Mouse (Mus musculus): ENCODE measurements at regions not wholly inside any gene's neighbourhood (a gene's known extent, or its start where the extent isn't known, plus 50 kb on each side); places are given as distances from the start of the nearest gene placed in this dataset.

DNA sequence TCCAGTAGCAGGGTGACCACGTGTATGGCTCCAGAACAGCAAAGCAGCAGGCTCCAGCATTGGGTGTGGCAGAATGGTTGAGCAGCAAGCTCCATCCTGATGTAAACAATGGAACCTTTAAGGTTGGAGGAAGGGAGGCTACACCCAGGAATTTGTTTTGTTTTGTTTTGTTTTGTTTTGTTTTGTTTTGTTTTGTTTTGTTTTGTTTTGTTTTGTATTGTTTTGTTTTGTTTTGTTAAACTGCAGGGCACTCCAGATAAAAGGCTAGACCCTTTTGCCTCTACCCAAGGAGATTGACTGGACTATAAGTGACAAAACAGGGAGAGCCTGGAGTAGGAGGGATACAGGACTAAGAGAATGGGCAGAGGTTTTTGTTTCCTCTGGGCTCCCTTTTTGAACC, 647.5 kb downstream of the Kcnj3 start:
- ATAC-seq (replicated peaks; ENCODE audit: low FRiP score, low read depth): no peak
- WGBS: 52% methylated on average over 1 of the region's 1 CpGs
- H3K36me3 ChIP-seq (ENCODE audit: insufficient read depth, low read length): no peaks in the 10 kb centered on the region

DNA sequence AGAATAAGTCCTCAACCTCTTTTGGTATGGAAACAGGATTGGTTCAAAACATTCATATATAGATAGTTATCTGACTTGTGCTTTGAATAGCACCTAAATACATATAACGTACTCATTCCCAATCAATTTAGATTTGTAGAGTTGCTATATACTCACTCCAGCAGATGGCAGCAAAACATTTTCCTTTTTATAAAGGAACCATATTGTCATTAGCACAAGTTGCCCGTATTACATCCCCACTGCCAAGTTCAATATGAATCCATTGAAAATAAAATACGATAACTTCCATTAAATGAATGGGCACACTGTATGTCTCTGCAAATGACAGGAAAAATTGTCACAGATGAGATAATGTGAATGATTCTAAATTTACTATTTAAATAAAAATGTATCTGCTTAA, 673.8 kb downstream of the Kcnj3 start:
- H3K4me1 ChIP-seq (replicated peaks; ENCODE audit: insufficient read depth, low read length): no peaks in the 10 kb centered on the region
- H3K27ac ChIP-seq: no peak overlapping the region
- no peaks in the 10 kb centered on the region for H3K36me3 ChIP-seq (ENCODE audit: insufficient read depth, low read length)
- no peak overlapping the region for H3K9ac ChIP-seq (ENCODE audit: low read depth, low read length)
- no peak overlapping the region for H3K4me2 ChIP-seq (ENCODE audit: low read length)
- H3K27me3 ChIP-seq (ENCODE audit: insufficient read depth, low read length): no peaks in the 10 kb centered on the region
- 44% methylated on average over 3 of the region's 3 CpGs for WGBS
- H3K4me3 ChIP-seq (replicated peaks; ENCODE audit: low read depth, low read length): no peak overlapping the region
- H3K9me3 ChIP-seq (replicated peaks; ENCODE audit: low read length): no peaks in the 10 kb centered on the region
- ATAC-seq (replicated peaks; ENCODE audit: low FRiP score, low read depth) (no peak), DNase-seq (ENCODE audit: low spot score) (peak; percentile 47)
- TF ChIP-seq CTCF (IDR thresholded peaks at IDR 0.05; ENCODE audit: low read depth): peak; percentile 66

More for the DNA sequence above, 647.5 kb downstream of the Kcnj3 start:
- H3K4me3 ChIP-seq (replicated peaks; ENCODE audit: low read depth, low read length): no peak overlapping the region
- H3K4me1 ChIP-seq (replicated peaks; ENCODE audit: insufficient read depth, low read length): no peaks in the 10 kb centered on the region
- no peak for DNase-seq (ENCODE audit: low spot score)
- H3K9me3 ChIP-seq (replicated peaks; ENCODE audit: low read length): no peaks in the 10 kb centered on the region
- no peak overlapping the region for H3K27ac ChIP-seq
- no peak overlapping the region for H3K9ac ChIP-seq (ENCODE audit: low read depth, low read length)
- H3K4me2 ChIP-seq (ENCODE audit: low read length): no peak overlapping the region
- H3K27me3 ChIP-seq (ENCODE audit: insufficient read depth, low read length): no peaks in the 10 kb centered on the region
- no peak for TF ChIP-seq CTCF (IDR thresholded peaks at IDR 0.05; ENCODE audit: low read depth)

DNA sequence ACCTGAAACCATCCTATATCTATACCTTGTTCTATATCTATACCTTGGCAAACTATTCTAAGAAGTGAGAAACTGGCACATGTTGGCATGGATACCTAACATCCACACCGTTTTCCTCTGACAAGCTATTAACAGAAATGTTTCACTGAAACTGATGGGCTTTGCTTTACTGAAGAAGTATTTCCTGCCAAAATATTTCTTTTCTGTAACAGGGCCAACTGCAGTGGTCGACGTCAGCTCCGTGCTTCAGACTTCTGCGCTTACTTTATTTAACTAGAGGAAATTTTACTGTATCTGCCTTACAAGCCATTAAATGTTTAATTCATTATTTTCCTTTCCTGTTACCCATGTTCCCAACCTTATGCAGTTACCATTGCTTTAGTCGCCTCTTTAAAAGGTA, 674.2 kb downstream of the Kcnj3 start:
- H3K36me3 ChIP-seq (ENCODE audit: insufficient read depth, low read length): no peaks in the 10 kb centered on the region
- H3K27me3 ChIP-seq (ENCODE audit: insufficient read depth, low read length): no peaks in the 10 kb centered on the region
- no peak overlapping the region for H3K27ac ChIP-seq
- no peaks in the 10 kb centered on the region for H3K4me1 ChIP-seq (replicated peaks; ENCODE audit: insufficient read depth, low read length)
- TF ChIP-seq CTCF (IDR thresholded peaks at IDR 0.05; ENCODE audit: low read depth): no peak
- H3K4me3 ChIP-seq (replicated peaks; ENCODE audit: low read depth, low read length): no peak overlapping the region
- DNase-seq (ENCODE audit: low spot score) (peak; percentile 9), ATAC-seq (replicated peaks; ENCODE audit: low FRiP score, low read depth) (no peak)
- H3K9ac ChIP-seq (ENCODE audit: low read depth, low read length): no peak overlapping the region
- no peak overlapping the region for H3K4me2 ChIP-seq (ENCODE audit: low read length)
- 52% methylated on average over 6 of the region's 6 CpGs for whole genome bisulfite sequencing
- no peaks in the 10 kb centered on the region for H3K9me3 ChIP-seq (replicated peaks; ENCODE audit: low read length)

DNA sequence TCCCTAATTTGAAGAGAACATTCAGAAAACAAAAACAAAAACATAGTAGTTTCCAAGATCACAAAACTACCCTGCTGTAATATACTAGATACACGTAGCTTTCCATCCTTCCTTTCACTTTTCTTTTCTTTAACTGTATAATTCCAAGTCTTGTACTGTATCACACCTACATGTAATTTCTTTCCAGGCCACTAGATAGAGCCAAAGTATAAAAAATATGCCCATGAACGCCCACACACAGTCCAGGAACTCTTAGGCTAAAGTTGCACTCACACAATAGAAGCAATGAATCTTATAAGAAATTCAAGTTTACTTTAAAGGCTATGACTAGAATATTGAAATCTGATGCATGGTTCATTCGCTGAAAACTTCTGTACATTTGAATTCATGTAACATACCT, 678.7 kb downstream of the Kcnj3 start:
- H3K4me3 ChIP-seq (replicated peaks; ENCODE audit: low read depth, low read length): no peak overlapping the region
- ATAC-seq (replicated peaks; ENCODE audit: low FRiP score, low read depth): peak; percentile 79
- H3K4me2 ChIP-seq (ENCODE audit: low read length): no peak overlapping the region
- H3K27me3 ChIP-seq (ENCODE audit: insufficient read depth, low read length): no peaks in the 10 kb centered on the region
- peak; percentile 79 for TF ChIP-seq CTCF (IDR thresholded peaks at IDR 0.05; ENCODE audit: low read depth)
- no peak overlapping the region for H3K27ac ChIP-seq
- DNase-seq (ENCODE audit: low spot score): peak; percentile 88
- no peaks in the 10 kb centered on the region for H3K4me1 ChIP-seq (replicated peaks; ENCODE audit: insufficient read depth, low read length)
- 21% methylated on average over 3 of the region's 3 CpGs for WGBS
- H3K9ac ChIP-seq (ENCODE audit: low read depth, low read length): no peak overlapping the region
- no peaks in the 10 kb centered on the region for H3K9me3 ChIP-seq (replicated peaks; ENCODE audit: low read length)
- no peaks in the 10 kb centered on the region for H3K36me3 ChIP-seq (ENCODE audit: insufficient read depth, low read length)

DNA sequence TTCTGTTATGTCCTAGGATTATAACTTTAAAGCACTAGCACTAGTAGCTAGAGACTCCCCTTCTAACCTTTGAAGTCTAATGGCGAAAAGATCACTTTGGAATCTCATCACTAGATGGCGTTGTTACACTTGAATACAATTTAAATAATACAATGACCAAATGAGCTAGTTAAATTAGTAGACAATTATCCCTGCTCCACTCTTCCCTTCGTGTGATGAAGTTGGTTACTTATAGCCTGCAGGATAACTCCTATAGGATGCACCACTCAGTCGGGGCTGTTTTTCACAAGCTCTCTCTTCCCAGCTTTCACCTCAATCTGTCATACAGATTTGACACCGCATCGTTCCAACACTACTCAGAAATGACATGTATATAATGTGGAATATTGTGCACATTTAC, 683.6 kb downstream of the Kcnj3 start:
- DNase-seq (ENCODE audit: low spot score): peak; percentile 78

DNA sequence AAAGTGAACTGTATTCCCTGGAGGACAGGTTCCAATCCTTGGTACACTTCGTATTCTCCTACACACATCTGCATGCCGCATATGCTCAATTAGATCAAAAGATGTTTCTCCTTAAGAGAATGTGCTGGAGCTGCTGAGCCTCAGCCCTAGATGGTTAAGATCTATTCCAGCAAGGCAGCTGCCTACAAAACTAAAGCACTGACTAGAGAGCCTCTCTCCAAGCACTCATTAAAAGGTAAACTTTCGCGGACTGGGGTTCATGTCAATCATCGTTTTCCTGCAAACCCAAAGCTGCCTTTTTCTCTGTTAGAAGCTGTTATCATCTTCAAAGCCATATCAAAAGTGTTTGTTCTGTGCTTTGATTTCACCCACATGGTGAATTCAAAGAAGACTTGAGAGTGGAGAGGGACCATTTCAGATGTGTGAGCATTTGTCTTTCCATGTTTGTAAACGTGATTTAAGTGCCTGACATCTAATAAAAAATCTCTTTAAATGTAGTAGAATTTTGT, 711.4 kb downstream of the Kcnj3 start:
- H3K9ac ChIP-seq (ENCODE audit: low read depth, low read length): no peak overlapping the region
- H3K9me3 ChIP-seq (replicated peaks; ENCODE audit: low read length): no peaks in the 10 kb centered on the region
- DNase-seq (ENCODE audit: low spot score): no peak
- no peak for TF ChIP-seq CTCF (IDR thresholded peaks at IDR 0.05; ENCODE audit: low read depth)
- H3K4me1 ChIP-seq (replicated peaks; ENCODE audit: insufficient read depth, low read length): no peaks in the 10 kb centered on the region
- no peak for ATAC-seq (replicated peaks; ENCODE audit: low FRiP score, low read depth)
- no peak overlapping the region for H3K4me3 ChIP-seq (replicated peaks; ENCODE audit: low read depth, low read length)
- H3K27me3 ChIP-seq (ENCODE audit: insufficient read depth, low read length): no peaks in the 10 kb centered on the region
- no peak overlapping the region for H3K4me2 ChIP-seq (ENCODE audit: low read length)
- H3K36me3 ChIP-seq (ENCODE audit: insufficient read depth, low read length): no peaks in the 10 kb centered on the region
- H3K27ac ChIP-seq: no peak overlapping the region
- WGBS: 73% methylated on average over 6 of the region's 6 CpGs

More for the DNA sequence above, 683.6 kb downstream of the Kcnj3 start:
- Histone ChIP-seq H3K36me3 (ENCODE audit: insufficient read depth, low read length) (no peaks in the 10 kb centered on the region), H3K27ac (no peak overlapping the region), H3K4me2 (ENCODE audit: low read length) (no peak overlapping the region), H3K4me1 (replicated peaks; ENCODE audit: insufficient read depth, low read length) (no peaks in the 10 kb centered on the region), H3K9me3 (replicated peaks; ENCODE audit: low read length) (no peaks in the 10 kb centered on the region), H3K27me3 (ENCODE audit: insufficient read depth, low read length) (no peaks in the 10 kb centered on the region), H3K4me3 (replicated peaks; ENCODE audit: low read depth, low read length) (no peak overlapping the region), H3K9ac (ENCODE audit: low read depth, low read length) (no peak overlapping the region)
- no peak for ATAC-seq (replicated peaks; ENCODE audit: low FRiP score, low read depth)
- peak; percentile 74 for TF ChIP-seq CTCF (IDR thresholded peaks at IDR 0.05; ENCODE audit: low read depth)
- WGBS: 36% methylated on average over 6 of the region's 6 CpGs

DNA sequence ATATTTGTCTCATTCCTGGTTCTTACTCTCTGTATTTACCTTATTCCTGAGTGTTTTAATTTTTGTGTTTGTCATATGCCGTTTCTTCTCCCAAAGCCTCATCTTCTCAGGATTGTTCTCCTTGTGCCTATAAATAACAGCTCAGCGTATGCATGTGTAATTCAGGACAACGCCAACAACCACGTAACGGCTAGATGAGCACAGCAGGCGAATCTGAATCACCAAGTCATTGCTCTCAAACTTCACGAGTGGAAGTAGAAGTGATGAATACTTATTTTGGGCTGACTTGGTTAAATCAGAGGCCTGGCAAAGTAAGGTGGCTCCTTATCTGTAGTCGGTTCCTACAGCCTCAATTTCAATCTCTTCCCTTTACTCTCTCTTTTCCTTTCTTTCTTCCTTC, 760.7 kb downstream of the Kcnj3 start:
- DNase-seq (ENCODE audit: low spot score) (no peak), ATAC-seq (replicated peaks; ENCODE audit: low FRiP score, low read depth) (no peak)
- no peak overlapping the region for H3K27ac ChIP-seq
- H3K4me3 ChIP-seq (replicated peaks; ENCODE audit: low read depth, low read length): no peak overlapping the region
- H3K9me3 ChIP-seq (replicated peaks; ENCODE audit: low read length): no peaks in the 10 kb centered on the region
- no peak overlapping the region for H3K4me2 ChIP-seq (ENCODE audit: low read length)
- H3K9ac ChIP-seq (ENCODE audit: low read depth, low read length): no peak overlapping the region
- H3K36me3 ChIP-seq (ENCODE audit: insufficient read depth, low read length): no peaks in the 10 kb centered on the region
- WGBS: 77% methylated on average over 8 of the region's 8 CpGs
- TF ChIP-seq CTCF (IDR thresholded peaks at IDR 0.05; ENCODE audit: low read depth): no peak
- H3K4me1 ChIP-seq (replicated peaks; ENCODE audit: insufficient read depth, low read length): no peaks in the 10 kb centered on the region
- H3K27me3 ChIP-seq (ENCODE audit: insufficient read depth, low read length): no peaks in the 10 kb centered on the region

Measured in kidney, postnatal 0 days (tissue).